ENCODE assay signal across 28 mouse cellular contexts in the genomic region with DNA sequence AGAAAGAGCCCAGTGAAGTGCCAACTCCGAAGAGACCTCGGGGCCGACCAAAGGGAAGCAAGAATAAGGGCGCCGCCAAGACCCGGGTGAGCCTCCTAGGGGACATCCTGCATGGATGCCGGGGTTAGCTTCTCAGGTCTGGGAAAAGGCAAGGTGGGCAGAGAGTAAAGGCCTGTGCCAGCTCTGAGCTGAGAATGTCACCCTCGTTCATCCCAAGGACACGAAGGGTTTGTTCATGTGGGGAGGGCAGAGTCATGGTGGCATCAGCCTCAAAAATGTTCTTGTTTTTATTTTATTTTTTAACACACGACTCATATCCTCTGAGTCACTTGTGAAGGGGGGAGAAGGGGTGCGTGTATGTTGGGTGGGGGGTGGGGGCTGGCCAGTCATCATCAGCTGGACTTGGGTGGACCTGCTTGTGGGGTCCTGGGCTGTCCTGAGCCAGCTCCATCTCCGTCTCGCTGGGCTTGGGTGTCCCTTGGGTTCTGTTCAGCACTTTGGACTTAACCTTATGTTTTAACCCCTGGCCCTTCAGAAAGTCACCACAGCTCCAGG. TPM values are rescaled to one million over a fixed set of nuclear protein-coding genes. Genes with fewer than 3 reads are reported as not detected.
A peak's percentile ranks its signal among the peaks of the same experiment; 100 is the strongest.
DNase-seq lines count a peak whose midpoint lies in the region; TF ChIP-seq lines count a peak whose summit lies in the region.
"Had no signal": no experiment of that assay in that cellular context is flagged by ENCODE, and none has a peak within 500 bp of the region (broad histone marks: within the 10 kb centered on the region; RNA-seq: fewer than 3 reads in every experiment).

No protein-coding gene starts in this region.

- H3K9ac ChIP-seq in ES-Bruce4 (ENCODE audit: low read depth, poor library complexity, severe bottlenecking) = no peak overlapping the region
- H3K9ac ChIP-seq: embryonic facial prominence, embryonic 13.5 days; forebrain, embryonic 15.5 days; heart, embryonic 12.5 days; lung, embryonic 14.5 days; neural tube, embryonic 15.5 days; stomach, embryonic 15.5 days had no signal

- H3K36me3 ChIP-seq in ES-Bruce4 (ENCODE audit: control insufficient read depth, insufficient read depth, low read length, poor library complexity, severe bottlenecking) = peaks cover 18% of the 10 kb centered on the region
- peaks cover 45% of the 10 kb centered on the region for H3K36me3 ChIP-seq in embryonic facial prominence, embryonic 10.5 days (replicated peaks)
- peaks cover 41% of the 10 kb centered on the region for H3K36me3 ChIP-seq in forebrain, embryonic 10.5 days (replicated peaks)
- H3K36me3 ChIP-seq: forebrain, embryonic 15.5 days; stomach, embryonic 15.5 days had no signal

- no peak for TF ChIP-seq CTCF in ES-Bruce4 (IDR thresholded peaks at IDR 0.05; ENCODE audit: low read depth, low read length)

- H3K4me1 ChIP-seq in ES-Bruce4 (ENCODE audit: control insufficient read depth, insufficient read depth, low read length) = no peaks in the 10 kb centered on the region
- H3K4me1 ChIP-seq in embryonic facial prominence, embryonic 10.5 days = peaks cover 75% of the 10 kb centered on the region
- H3K4me1 ChIP-seq in forebrain, embryonic 10.5 days = peaks cover 80% of the 10 kb centered on the region

- TF ChIP-seq POLR2A in ES-Bruce4 (IDR thresholded peaks at IDR 0.05; ENCODE audit: insufficient read depth, low read length) = no peak

- H3K9me3 ChIP-seq in ES-Bruce4 (replicated peaks; ENCODE audit: control insufficient read depth, insufficient read depth, low read length, poor library complexity, severe bottlenecking) = no peaks in the 10 kb centered on the region
- H3K9me3 ChIP-seq in embryonic facial prominence, embryonic 10.5 days = no peaks in the 10 kb centered on the region
- H3K9me3 ChIP-seq in forebrain, embryonic 10.5 days = no peaks in the 10 kb centered on the region
- H3K9me3 ChIP-seq: embryonic facial prominence, embryonic 13.5 days; forebrain, embryonic 15.5 days; heart, embryonic 12.5 days; liver, embryonic 12.5 days; midbrain, embryonic 10.5 days; neural tube, embryonic 15.5 days; stomach, embryonic 15.5 days had no signal

- 84% methylated on average over 13 of the region's 13 CpGs for WGBS in embryonic facial prominence, embryonic 10.5 days
- WGBS in forebrain, embryonic 10.5 days = 89% methylated on average over 13 of the region's 13 CpGs

- peak overlapping the region; percentile 76; the same call in 1 of the 2 replicates for H3K27ac ChIP-seq in ES-Bruce4 (ENCODE audit: insufficient read depth, low read length)
- H3K27ac ChIP-seq in embryonic facial prominence, embryonic 10.5 days (replicated peaks) = no peak overlapping the region
- H3K27ac ChIP-seq in forebrain, embryonic 10.5 days = no peak overlapping the region; the same call in 1 of the 2 replicates
- H3K27ac ChIP-seq: embryonic facial prominence, embryonic 13.5 days; forebrain, embryonic 15.5 days; kidney, postnatal 0 days; left cerebral cortex, adult 2 months; neural tube, embryonic 15.5 days; stomach, embryonic 15.5 days had no signal

- no peaks in the 10 kb centered on the region for H3K27me3 ChIP-seq in ES-Bruce4 (ENCODE audit: control insufficient read depth, insufficient read depth, low read length, poor library complexity, severe bottlenecking)
- H3K27me3 ChIP-seq in embryonic facial prominence, embryonic 10.5 days (replicated peaks; ENCODE audit: low read depth, poor library complexity, severe bottlenecking) = no peaks in the 10 kb centered on the region
- H3K27me3 ChIP-seq in forebrain, embryonic 10.5 days (ENCODE audit: poor library complexity, severe bottlenecking) = peaks cover 11% of the 10 kb centered on the region; the same call in 1 of the 2 replicates
- H3K27me3 ChIP-seq: embryonic facial prominence, embryonic 13.5 days; forebrain, embryonic 15.5 days; heart, embryonic 12.5 days; liver, embryonic 12.5 days; neural tube, embryonic 15.5 days; stomach, embryonic 15.5 days had no signal

- H3K4me3 ChIP-seq in ES-Bruce4 (ENCODE audit: low read depth, low read length) = no peak overlapping the region
- 0 out of 2 replicates have a peak overlapping the region, but pooled peaks have one; percentile 8 for H3K4me3 ChIP-seq in embryonic facial prominence, embryonic 10.5 days
- H3K4me3 ChIP-seq in forebrain, embryonic 10.5 days = no peak overlapping the region
- H3K4me3 ChIP-seq: embryonic facial prominence, embryonic 13.5 days; forebrain, embryonic 15.5 days; heart, embryonic 12.5 days; left cerebral cortex, adult 2 months; liver, embryonic 12.5 days; neural tube, embryonic 15.5 days; stomach, embryonic 15.5 days had no signal

- TF ChIP-seq EP300 in ES-Bruce4 (IDR thresholded peaks at IDR 0.05; ENCODE audit: insufficient read depth, low read depth, low read length) = no peak

- DNase-seq in adrenal gland, adult (ENCODE audit: inconsistent age in 2 of 2, low spot score in 1 of 2) = peak; percentile 41 to 64
- DNase-seq in adrenal gland, adult 18-20 months (ENCODE audit: low spot score in 2 of 2) = no peak
- peak; percentile 64 for DNase-seq in 3134 (ENCODE audit: extremely low read depth, insufficient read length, low spot score)
- DNase-seq in embryonic facial prominence, embryonic 10.5 days (ENCODE audit: low spot score) = no peak
- DNase-seq in frontal cortex, postnatal 10 days (ENCODE audit: low spot score in 2 of 2) = no peak
- no peak for DNase-seq in forebrain, embryonic 10.5 days (ENCODE audit: extremely low spot score, low spot score)
- no peak for DNase-seq in kidney, adult 18-20 months
- DNase-seq: adrenal gland, postnatal 36 days; cerebellum, adult 11 months; gastrocnemius, postnatal 14 days; heart, adult 18-20 months; heart, postnatal 10 days; kidney, adult 11 months; layer of hippocampus, adult 9-11 months; lung, embryonic 14.5 days; right cerebral cortex, adult 18-20 months; right cerebral cortex, postnatal 4 days; thymus, postnatal 25 days had no signal

RNA-seq across cellular contexts. Expression of a gene that starts 4.6 kb away (rescaled TPM):
- 10 to 100 TPM; 20.1 to 21.7 TPM for total RNA-seq in adrenal gland, adult 18-20 months (2021)
- 14.4 and 16.8 TPM in 2 replicates for polyA plus RNA-seq in ES-Bruce4 (2011; ENCODE audit: insufficient read depth, insufficient read length, low read depth, missing spikeins)
- 12.1 and 15.9 TPM in 2 replicates for polyA plus RNA-seq in embryonic facial prominence, embryonic 10.5 days (2016; fragmentation: Nextera tagmentation; extraction: Ambion mirVana)
- polyA plus RNA-seq in forebrain, embryonic 10.5 days (2016; fragmentation: Nextera tagmentation; extraction: Ambion mirVana) = 12.5 and 12.7 TPM in 2 replicates

RNA-seq across cellular contexts. Expression of a gene that starts 4.7 kb away (rescaled TPM):
- 10 to 100 TPM; 16.8 to 29.5 TPM for total RNA-seq in adrenal gland, adult 18-20 months (2021)
- polyA plus RNA-seq in ES-Bruce4 (2011; ENCODE audit: insufficient read depth, insufficient read length, low read depth, missing spikeins) = 933 and 989 TPM in 2 replicates
- 819 and 896 TPM in 2 replicates for polyA plus RNA-seq in embryonic facial prominence, embryonic 10.5 days (2016; fragmentation: Nextera tagmentation; extraction: Ambion mirVana)
- 821 and 911 TPM in 2 replicates for polyA plus RNA-seq in forebrain, embryonic 10.5 days (2016; fragmentation: Nextera tagmentation; extraction: Ambion mirVana)

RNA-seq across cellular contexts. Expression of a gene that starts 39.8 kb away (rescaled TPM):
- 1 to 10 TPM in 1 of 2 experiments, under 1 TPM in 1; 0.80 to 1.4 TPM for total RNA-seq in adrenal gland, adult 18-20 months (2021)
- 0.49 and 0.63 TPM in 2 replicates for polyA plus RNA-seq in ES-Bruce4 (2011; ENCODE audit: insufficient read depth, insufficient read length, low read depth, missing spikeins)
- polyA plus RNA-seq in embryonic facial prominence, embryonic 10.5 days (2016; fragmentation: Nextera tagmentation; extraction: Ambion mirVana) = 0.96 and 1.3 TPM in 2 replicates
- polyA plus RNA-seq in forebrain, embryonic 10.5 days (2016; fragmentation: Nextera tagmentation; extraction: Ambion mirVana) = 0.61 and 0.73 TPM in 2 replicates
- total RNA-seq: gastrocnemius, postnatal 14 days had no signal

Comparison
In these comparisons a context has a peak if more than half of its experiments do, and no peak if none do; other contexts are left out.
1. DNase-seq: peak in adrenal gland, adult (2 of 2) and 3134 (single experiment); none in adrenal gland, adult 18-20 months (0 of 2), embryonic facial prominence, embryonic 10.5 days (single experiment), frontal cortex, postnatal 10 days (0 of 2), forebrain, embryonic 10.5 days (single experiment) and kidney, adult 18-20 months (single experiment).